Mouse (Mus musculus): ENCODE measurements around the gene Mex3a.

- TF ChIP-seq CTCF (conservative IDR thresholded peaks at IDR 0.05; ENCODE audit: low read length) (no peak), POU5F1 (IDR thresholded peaks at IDR 0.05; ENCODE audit: borderline replicate concordance, low read length) (no peak)
Observed at GRCm38 (mm10) chr3:88505765-88506164, 26.4 kb upstream of the Mex3a start.
